Mouse (Mus musculus) thymus, adult 2 months (tissue): ENCODE data around the gene Olfr1054. TPM values are rescaled to one million over a fixed set of nuclear protein-coding genes. Genes with fewer than 3 reads are reported as not detected.
"Not testable (repeated sequence)": the region's sequence is repeated elsewhere in the genome, so short reads cannot be mapped to it uniquely, and the experiment has no call there.

ENCODE experiments used
- DNase-seq: peaks from one replicate; pipeline ENCODE4 v3.0.0; 2021
- H3K27ac ChIP-seq: fragments of 200-500 bp; 2 replicates; pipeline ENCODE4 v1.5.1; 2012; ENCODE audit warnings: low read length, control low read depth; ENCODE audit not compliant: control insufficient read depth, insufficient read depth
- H3K27me3 ChIP-seq: fragments of 200-500 bp; 2 replicates; pipeline ENCODE4 v1.6.1; 2012; ENCODE audit warnings: mild to moderate bottlenecking, low read length, moderate library complexity, mixed read lengths; ENCODE audit not compliant: control insufficient read depth, insufficient read depth
- H3K36me3 ChIP-seq: fragments of 200-500 bp; 2 replicates; pipeline ENCODE4 v1.6.1; 2012; ENCODE audit warnings: mild to moderate bottlenecking, low read length, moderate library complexity; ENCODE audit not compliant: control insufficient read depth, insufficient read depth
- H3K4me1 ChIP-seq: fragments of 200-500 bp; replicated peaks from 2 replicates; pipeline ENCODE4 v1.6.1; 2012; ENCODE audit warnings: low read length; ENCODE audit not compliant: control insufficient read depth, insufficient read depth
- H3K4me3 ChIP-seq: fragments of 200-500 bp; 2 replicates; pipeline ENCODE4 v1.5.1; 2012; ENCODE audit warnings: mild to moderate bottlenecking, low read length, control low read depth, moderate library complexity; ENCODE audit not compliant: control insufficient read depth, insufficient read depth
- CTCF ChIP-seq: fragments of 200-500 bp; IDR thresholded peaks from 2 replicates; pipeline ENCODE4 v1.5.1; 2012; ENCODE audit warnings: mild to moderate bottlenecking, control low read depth, low read length, moderate library complexity, borderline replicate concordance; ENCODE audit not compliant: control insufficient read depth, poor library complexity, insufficient read depth; ENCODE audit errors: extremely low read depth
- POLR2A ChIP-seq: fragments of 200-500 bp; IDR thresholded peaks from 2 replicates; pipeline ENCODE4 v1.6.1; 2012; ENCODE audit warnings: mild to moderate bottlenecking, low read length, control low read depth, moderate library complexity; ENCODE audit not compliant: control insufficient read depth, poor library complexity, insufficient read depth; ENCODE audit errors: extremely low read depth
- WGBS: fragments of 180-500 bp; shearing (Covaris S2); methylation state at CpG from one replicate; pipeline ENCODE4 v1.1.7; 2018; 5-methylcytosine and 5-hydroxymethylcytosine counted together
- polyA plus RNA-seq: library from polyadenylated mRNA; depleted of rRNA; stranded (reverse); fragments of >200 nt; gene quantifications from 2 replicates; pipeline ENCODE4 v1.2.3, GENCODE M21; 2012; rRNA removed

Olfr1054 gene
- polyA plus RNA-seq: not detected in 2 replicates

DNA sequence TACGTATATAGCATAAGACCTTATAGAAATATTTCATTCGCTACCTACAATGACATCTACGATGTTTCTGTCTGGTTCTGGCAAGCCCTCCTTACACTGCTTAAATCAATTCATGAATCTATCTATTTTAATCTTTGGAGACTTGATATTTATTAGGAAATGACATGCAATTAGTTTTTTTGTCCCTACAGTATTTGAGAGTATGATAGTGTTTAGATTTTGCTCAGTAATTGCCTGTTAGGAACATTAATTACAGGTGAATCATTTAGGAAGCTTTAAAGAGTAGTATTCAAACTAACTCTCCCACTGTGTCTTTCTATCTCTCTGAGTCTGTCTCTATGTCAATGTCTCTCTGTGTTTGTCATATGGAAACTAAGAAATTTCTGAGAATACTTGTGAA lies at the start of gene Olfr1054:
TSS of gene Olfr1054 (minus strand) at position 101 of the 400 bp plus-strand sequence.
- H3K4me1 ChIP-seq: no peaks in the 10 kb centered on the region
- H3K4me3 ChIP-seq: no peak within 1 kb of the TSS
- 93% methylated on average over 3 of the region's 3 CpGs for WGBS
- no peaks in the 10 kb centered on the region for H3K36me3 ChIP-seq
- H3K27ac ChIP-seq: no peak within 1 kb of the TSS
- no peak for TF ChIP-seq POLR2A
- no peak for TF ChIP-seq CTCF
- DNase-seq: no peak
- H3K27me3 ChIP-seq: no peaks in the 10 kb centered on the region

DNA sequence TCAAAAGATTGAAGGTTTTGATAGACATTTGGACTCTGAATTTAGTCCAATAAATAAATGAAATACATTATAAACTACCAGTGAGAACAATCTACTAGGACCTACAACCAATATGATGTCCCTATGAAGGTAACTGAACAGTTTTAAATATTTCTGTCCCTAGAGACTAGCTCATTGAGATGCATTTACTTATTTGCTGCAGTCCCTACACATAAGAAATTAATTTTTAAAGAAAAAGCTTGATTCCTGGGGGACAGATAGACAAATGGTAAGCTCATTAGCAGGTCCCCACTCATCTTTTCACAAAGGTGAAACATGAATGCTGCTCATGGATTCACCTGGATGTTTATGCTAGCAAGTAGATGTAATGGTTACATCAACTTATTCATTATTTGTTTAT lies 43.1 kb upstream of the Olfr1054 start, which contains the start of gene Olfr1057:
TSS of gene Olfr1057 (minus strand) at position 101 of the 400 bp plus-strand sequence.
- Histone ChIP-seq H3K4me1 (no peaks in the 10 kb centered on the region), H3K27me3 (no peaks in the 10 kb centered on the region), H3K4me3 (no peak within 1 kb of the TSS), H3K36me3 (no peaks in the 10 kb centered on the region), H3K27ac (no peak within 1 kb of the TSS)
- no peak for DNase-seq
- no peak for TF ChIP-seq CTCF
- TF ChIP-seq POLR2A: no peak

- WGBS: no CpG with 5 or more reads among the region's 6 CpGs
- not testable (repeated sequence) for H3K4me1 ChIP-seq, H3K27ac ChIP-seq, H3K36me3 ChIP-seq, DNase-seq, H3K4me3 ChIP-seq, H3K27me3 ChIP-seq
Observed at GRCm38 (mm10) chr2:86366342-86366741, 31.1 kb upstream of the Olfr1054 start.

DNA sequence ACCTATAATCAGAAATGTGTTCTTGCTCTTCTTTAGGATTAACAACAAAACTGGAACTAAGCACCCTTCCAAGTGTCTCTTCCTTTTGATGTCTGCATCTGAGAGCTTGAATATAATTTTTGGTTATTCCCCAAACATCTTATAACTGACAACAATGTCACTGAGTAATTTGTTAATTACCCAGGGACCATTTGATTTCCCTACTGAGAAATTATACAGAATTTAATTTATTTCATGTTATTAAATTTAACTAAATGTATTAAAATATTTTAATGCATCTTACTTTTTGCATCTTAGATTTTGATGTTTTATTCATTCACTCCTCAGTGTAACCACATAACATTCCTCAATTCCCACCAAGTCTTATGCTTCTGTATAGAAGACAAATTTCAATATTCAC lies 27.1 kb upstream of the Olfr1054 start, which contains the start of gene Olfr1056:
TSS of gene Olfr1056 (minus strand) at position 101 of the 400 bp plus-strand sequence.
- no peak for DNase-seq
- TF ChIP-seq POLR2A (no peak), CTCF (no peak)

GRCm38 (mm10) chr2:86351751-86352150 lies 16.5 kb upstream of the Olfr1054 start:
- not testable (repeated sequence) for DNase-seq, H3K27me3 ChIP-seq, H3K27ac ChIP-seq, H3K4me3 ChIP-seq, H3K4me1 ChIP-seq, H3K36me3 ChIP-seq
- 98% methylated on average over 1 of the region's 1 CpGs for WGBS

More for the DNA sequence above, 27.1 kb upstream of the Olfr1054 start, which contains the start of gene Olfr1056:
- Histone ChIP-seq H3K4me3 (no peak within 1 kb of the TSS), H3K27ac (no peak within 1 kb of the TSS), H3K36me3 (no peaks in the 10 kb centered on the region), H3K27me3 (no peaks in the 10 kb centered on the region), H3K4me1 (no peaks in the 10 kb centered on the region)

GRCm38 (mm10) chr2:86350184-86350583 lies 15.0 kb upstream of the Olfr1054 start, which contains the start of gene Olfr1055:
Olfr1055 (minus strand) TSS chr2:86350284.
- WGBS: 92% methylated on average over 5 of the region's 5 CpGs
- Histone ChIP-seq H3K4me1 (no peaks in the 10 kb centered on the region), H3K36me3 (no peaks in the 10 kb centered on the region), H3K27me3 (no peaks in the 10 kb centered on the region), H3K27ac (no peak within 1 kb of the TSS), H3K4me3 (no peak within 1 kb of the TSS)
- TF ChIP-seq POLR2A (no peak), CTCF (no peak)
- DNase-seq: no peak

DNA sequence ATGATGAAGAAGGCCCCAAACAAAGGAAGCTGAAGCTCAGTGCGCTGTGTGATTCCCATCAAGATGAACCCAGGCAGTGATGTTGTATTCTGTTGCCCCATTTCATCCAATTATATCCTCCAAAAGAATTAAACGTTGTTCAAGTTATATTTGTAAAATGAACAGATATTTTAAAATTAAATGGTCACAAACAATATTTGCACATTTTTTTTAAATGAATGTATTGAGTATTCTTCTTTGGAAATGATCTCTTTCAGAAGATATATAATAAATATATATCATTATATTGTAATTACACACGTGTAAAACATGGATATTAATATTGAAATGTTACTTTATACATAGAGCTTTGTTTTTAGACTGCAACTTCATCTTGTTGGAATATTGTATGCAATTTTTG lies 20.0 kb downstream of the Olfr1054 start, which contains the start of gene Olfr1053:
TSS of gene Olfr1053 (minus strand) at position 101 of the 400 bp plus-strand sequence.
- H3K27me3 ChIP-seq: no peaks in the 10 kb centered on the region
- WGBS: 64% methylated on average over 3 of the region's 3 CpGs
- H3K27ac ChIP-seq: no peak within 1 kb of the TSS
- TF ChIP-seq CTCF (no peak), POLR2A (no peak)
- no peaks in the 10 kb centered on the region for H3K36me3 ChIP-seq
- H3K4me3 ChIP-seq: no peak within 1 kb of the TSS
- no peak for DNase-seq
- no peaks in the 10 kb centered on the region for H3K4me1 ChIP-seq
